Mouse (Mus musculus): ENCODE measurements at regions not wholly inside any gene's neighbourhood (a gene's known extent, or its start where the extent isn't known, plus 50 kb on each side); places are given as distances from the start of the nearest gene placed in this dataset.

DNA sequence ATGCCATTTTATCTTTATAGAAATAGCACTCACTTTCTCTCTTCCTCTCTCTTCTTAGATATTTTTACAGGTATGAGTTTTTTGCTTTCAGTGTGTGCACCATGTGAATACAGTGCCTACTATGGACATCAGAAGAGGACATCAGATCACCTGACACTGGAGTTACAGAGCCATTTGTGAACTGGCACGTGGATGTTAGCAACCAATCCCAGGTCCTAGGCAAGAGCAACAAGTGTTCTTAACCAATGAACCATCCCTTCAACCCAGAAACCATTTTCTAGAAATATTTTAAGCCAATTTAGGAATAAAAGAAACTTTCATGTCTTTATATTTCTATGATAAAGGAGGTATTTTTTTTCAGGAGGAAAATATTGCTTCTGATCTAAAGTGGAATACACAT lies 64.7 kb upstream of the Mbnl1 start:
- TF ChIP-seq CTCF (IDR thresholded peaks at IDR 0.05; ENCODE audit: insufficient read depth, low read length) (no peak), POLR2A (IDR thresholded peaks at IDR 0.05; ENCODE audit: borderline replicate concordance, extremely low read depth, low read depth, low read length) (no peak)

Measured in lung, adult 2 months (tissue).